Mouse (Mus musculus): ENCODE measurements around the gene Dzip3. TPM values are rescaled to one million over a fixed set of nuclear protein-coding genes. Genes with fewer than 3 reads are reported as not detected.

Dzip3 gene
- total RNA-seq, 2 experiments from 2014 or later: 80.1 to 82.7 TPM

Other genes with a start within 250 kb of the Dzip3 start
- under 1 TPM; 0.47 TPM for gene Trat1, start 222.1 kb downstream of the Dzip3 start, total RNA-seq (2021)
- not detected for gene Retnlb, start 177.3 kb downstream of the Dzip3 start, total RNA-seq (2021)
- gene Retnla, start 151.6 kb downstream of the Dzip3 start, total RNA-seq (2021): not detected
- gene Retnlg, start 121.5 kb downstream of the Dzip3 start, total RNA-seq (2021): not detected
- 1 to 10 TPM; 1.6 to 2.5 TPM for gene Cip2a, start within 50 bp of the Dzip3 start, total RNA-seq (2021)
- gene Myh15, start 63.3 kb upstream of the Dzip3 start, total RNA-seq (2021): under 1 TPM; 0.75 to 0.86 TPM